Mouse (Mus musculus): ENCODE results near the gene Rasl11b. TPM values are rescaled to one million over a fixed set of nuclear protein-coding genes. Genes with fewer than 3 reads are reported as not detected.

Rasl11b gene
- polyA plus RNA-seq (2015; fragmentation: Nextera tagmentation; extraction: Ambion mirVana): 27.2 and 31.9 TPM in 2 replicates

DNA sequence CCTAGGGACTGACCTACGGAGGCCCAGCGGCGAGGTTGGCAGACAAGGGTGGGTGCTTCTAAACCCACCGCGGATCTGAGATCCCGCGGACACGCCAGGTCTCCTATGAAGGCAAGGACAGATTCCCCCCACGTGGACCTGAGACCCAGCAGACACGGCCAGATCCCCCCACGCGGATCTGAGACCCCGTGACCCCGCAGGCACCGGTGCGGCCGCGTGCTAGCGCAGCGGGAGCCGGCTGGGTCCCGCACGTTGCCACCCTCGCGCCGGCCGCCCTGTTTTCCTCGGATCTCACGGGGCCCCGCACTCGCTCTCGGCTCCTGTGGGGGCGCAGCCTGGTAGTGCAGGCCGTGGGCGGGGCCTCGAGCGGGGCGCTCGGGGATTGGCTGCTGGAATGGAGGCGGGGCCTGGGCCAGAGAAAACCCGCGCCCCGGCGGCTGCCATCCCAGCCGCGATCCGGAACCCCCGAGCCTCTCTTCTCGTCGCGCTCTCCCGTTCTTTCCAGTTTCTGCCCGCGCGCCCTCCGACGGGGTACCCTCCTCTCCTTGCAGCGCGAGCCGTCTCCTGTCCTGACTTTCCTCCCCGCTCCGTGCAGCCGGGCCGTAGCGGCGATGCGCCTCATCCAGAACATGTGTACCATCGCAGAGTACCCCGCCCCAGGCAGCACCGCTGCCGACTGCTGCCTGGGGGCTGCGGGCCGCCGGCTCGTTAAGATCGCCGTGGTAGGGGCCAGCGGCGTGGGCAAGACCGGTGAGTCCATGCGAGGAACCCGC lies at the start of gene Rasl11b:
Gene Rasl11b, plus strand, starts transcription at position 446 of the 773 bp plus-strand sequence.

Other genes starting within 250 kb of the Rasl11b start
- 21.8 and 24.0 TPM in 2 replicates for gene Usp46, start 126.9 kb upstream of the Rasl11b start, polyA plus RNA-seq (2015; fragmentation: Nextera tagmentation; extraction: Ambion mirVana)

All from skeletal muscle tissue, postnatal 0 days (tissue).